Mouse (Mus musculus): ENCODE measurements around the gene Oprd1.

- no peak for TF ChIP-seq CTCF (IDR thresholded peaks at IDR 0.05; ENCODE audit: insufficient read depth, low read depth, low read length)
- no peak for TF ChIP-seq POLR2A (IDR thresholded peaks at IDR 0.05; ENCODE audit: insufficient read depth, low read depth, low read length)
Measured at GRCm38 (mm10) chr4:132131790-132132189, 12.5 kb downstream of the Oprd1 start.
